Mouse (Mus musculus): ENCODE data around the gene Vsir. TPM values are rescaled to one million over a fixed set of nuclear protein-coding genes. Genes with fewer than 3 reads are reported as not detected.

Gene Vsir
- polyA plus RNA-seq, 1 experiment from 2014 or later: 10.3 TPM

- no peak overlapping the region; the same call in 1 of the 2 replicates for H3K27ac ChIP-seq (ENCODE audit: low read length)
- no peak overlapping the region for H3K4me3 ChIP-seq (ENCODE audit: low read length)
- H3K9me3 ChIP-seq (ENCODE audit: control insufficient read depth, low read length): no peaks in the 10 kb centered on the region
- H3K9ac ChIP-seq (ENCODE audit: low read depth, low read length): 0 out of 2 replicates have a peak overlapping the region, but pooled peaks have one; percentile 10
- ATAC-seq: no peak
- WGBS: 48% methylated on average over 6 of the region's 6 CpGs
- no peak overlapping the region for H3K4me2 ChIP-seq (ENCODE audit: low read depth, low read length)
- peaks cover 7% of the 10 kb centered on the region for H3K4me1 ChIP-seq (ENCODE audit: control insufficient read depth, insufficient read depth, low read length)
- H3K27me3 ChIP-seq (replicated peaks; ENCODE audit: control insufficient read depth, insufficient read depth, low read length): no peaks in the 10 kb centered on the region
- 0 out of 2 replicates have a peak, but pooled peaks cover 2% of the 10 kb centered on the region for H3K36me3 ChIP-seq (ENCODE audit: control insufficient read depth, insufficient read depth, low read length)
Observed at GRCm38 (mm10) chr10:60373543-60373936, 26.9 kb downstream of the Vsir start.

GRCm38 (mm10) chr10:60373937-60374578 lies 27.4 kb downstream of the Vsir start:
- WGBS: 58% methylated on average over 8 of the region's 8 CpGs

GRCm38 (mm10) chr10:60376704-60377103 lies 30.1 kb downstream of the Vsir start:
- ATAC-seq: no peak
- Histone ChIP-seq H3K27ac (ENCODE audit: low read length) (no peak overlapping the region), H3K9ac (ENCODE audit: low read depth, low read length) (no peak overlapping the region), H3K4me3 (ENCODE audit: low read length) (no peak overlapping the region), H3K4me2 (ENCODE audit: low read depth, low read length) (no peak overlapping the region), H3K36me3 (ENCODE audit: control insufficient read depth, insufficient read depth, low read length) (0 out of 2 replicates have a peak, but pooled peaks cover 2% of the 10 kb centered on the region), H3K4me1 (ENCODE audit: control insufficient read depth, insufficient read depth, low read length) (peaks cover 7% of the 10 kb centered on the region), H3K9me3 (ENCODE audit: control insufficient read depth, low read length) (no peaks in the 10 kb centered on the region), H3K27me3 (replicated peaks; ENCODE audit: control insufficient read depth, insufficient read depth, low read length) (no peaks in the 10 kb centered on the region)
- 88% methylated on average over 16 of the region's 16 CpGs for WGBS

More at GRCm38 (mm10) chr10:60373937-60374578, 27.4 kb downstream of the Vsir start:
- Histone ChIP-seq H3K4me2 (ENCODE audit: low read depth, low read length) (no peak overlapping the region), H3K9ac (ENCODE audit: low read depth, low read length) (0 out of 2 replicates have a peak overlapping the region, but pooled peaks have one; percentile 10), H3K4me3 (ENCODE audit: low read length) (no peak overlapping the region), H3K9me3 (ENCODE audit: control insufficient read depth, low read length) (no peaks in the 10 kb centered on the region), H3K27ac (ENCODE audit: low read length) (no peak overlapping the region; the same call in 1 of the 2 replicates), H3K36me3 (ENCODE audit: control insufficient read depth, insufficient read depth, low read length) (0 out of 2 replicates have a peak, but pooled peaks cover 2% of the 10 kb centered on the region), H3K27me3 (replicated peaks; ENCODE audit: control insufficient read depth, insufficient read depth, low read length) (no peaks in the 10 kb centered on the region), H3K4me1 (ENCODE audit: control insufficient read depth, insufficient read depth, low read length) (peaks cover 7% of the 10 kb centered on the region)
- ATAC-seq: peak; percentile 71

- H3K36me3 ChIP-seq (ENCODE audit: control insufficient read depth, insufficient read depth, low read length): no peaks in the 10 kb centered on the region
- WGBS: 72% methylated on average over 9 of the region's 9 CpGs
- no peaks in the 10 kb centered on the region for H3K4me1 ChIP-seq (ENCODE audit: control insufficient read depth, insufficient read depth, low read length)
- H3K4me3 ChIP-seq (ENCODE audit: low read length): no peak overlapping the region
- H3K9ac ChIP-seq (ENCODE audit: low read depth, low read length): no peak overlapping the region
- no peaks in the 10 kb centered on the region for H3K27me3 ChIP-seq (replicated peaks; ENCODE audit: control insufficient read depth, insufficient read depth, low read length)
- no peaks in the 10 kb centered on the region for H3K9me3 ChIP-seq (ENCODE audit: control insufficient read depth, low read length)
- ATAC-seq: no peak
- no peak overlapping the region for H3K4me2 ChIP-seq (ENCODE audit: low read depth, low read length)
- H3K27ac ChIP-seq (ENCODE audit: low read length): peak overlapping the region; percentile 54
Observed at GRCm38 (mm10) chr10:60379419-60379957, 32.8 kb downstream of the Vsir start.

- H3K27me3 ChIP-seq (replicated peaks; ENCODE audit: control insufficient read depth, insufficient read depth, low read length): no peaks in the 10 kb centered on the region
- H3K27ac ChIP-seq (ENCODE audit: low read length): peak overlapping the region; percentile 54; the same call in 1 of the 2 replicates
- H3K4me1 ChIP-seq (ENCODE audit: control insufficient read depth, insufficient read depth, low read length): no peaks in the 10 kb centered on the region
- no peaks in the 10 kb centered on the region for H3K9me3 ChIP-seq (ENCODE audit: control insufficient read depth, low read length)
- H3K4me3 ChIP-seq (ENCODE audit: low read length): no peak overlapping the region
- H3K9ac ChIP-seq (ENCODE audit: low read depth, low read length): no peak overlapping the region
- WGBS: 66% methylated on average over 3 of the region's 3 CpGs
- H3K36me3 ChIP-seq (ENCODE audit: control insufficient read depth, insufficient read depth, low read length): no peaks in the 10 kb centered on the region
- no peak for ATAC-seq
- H3K4me2 ChIP-seq (ENCODE audit: low read depth, low read length): no peak overlapping the region
Observed at GRCm38 (mm10) chr10:60380229-60380628, 33.6 kb downstream of the Vsir start.

GRCm38 (mm10) chr10:60381142-60381925 lies 34.7 kb downstream of the Vsir start:
- no peak for ATAC-seq
- Histone ChIP-seq H3K27me3 (replicated peaks; ENCODE audit: control insufficient read depth, insufficient read depth, low read length) (no peaks in the 10 kb centered on the region), H3K9ac (ENCODE audit: low read depth, low read length) (no peak overlapping the region), H3K4me2 (ENCODE audit: low read depth, low read length) (no peak overlapping the region), H3K9me3 (ENCODE audit: control insufficient read depth, low read length) (no peaks in the 10 kb centered on the region), H3K4me3 (ENCODE audit: low read length) (no peak overlapping the region), H3K4me1 (ENCODE audit: control insufficient read depth, insufficient read depth, low read length) (no peaks in the 10 kb centered on the region), H3K27ac (ENCODE audit: low read length) (no peak overlapping the region), H3K36me3 (ENCODE audit: control insufficient read depth, insufficient read depth, low read length) (no peaks in the 10 kb centered on the region)
- WGBS: 83% methylated on average over 10 of the region's 10 CpGs

GRCm38 (mm10) chr10:60388332-60388731 lies 41.7 kb downstream of the Vsir start:
- Histone ChIP-seq H3K4me3 (ENCODE audit: low read length) (no peak overlapping the region), H3K9ac (ENCODE audit: low read depth, low read length) (no peak overlapping the region), H3K4me1 (ENCODE audit: control insufficient read depth, insufficient read depth, low read length) (peaks cover 10% of the 10 kb centered on the region; the same call in 1 of the 2 replicates), H3K36me3 (ENCODE audit: control insufficient read depth, insufficient read depth, low read length) (no peaks in the 10 kb centered on the region), H3K27ac (ENCODE audit: low read length) (peak overlapping the region; percentile 45; the same call in 1 of the 2 replicates), H3K4me2 (ENCODE audit: low read depth, low read length) (no peak overlapping the region), H3K27me3 (replicated peaks; ENCODE audit: control insufficient read depth, insufficient read depth, low read length) (no peaks in the 10 kb centered on the region), H3K9me3 (ENCODE audit: control insufficient read depth, low read length) (no peaks in the 10 kb centered on the region)
- ATAC-seq: no peak
- WGBS: 72% methylated on average over 2 of the region's 2 CpGs

- ATAC-seq: no peak
- no peaks in the 10 kb centered on the region for H3K27me3 ChIP-seq (replicated peaks; ENCODE audit: control insufficient read depth, insufficient read depth, low read length)
- no peak overlapping the region for H3K4me2 ChIP-seq (ENCODE audit: low read depth, low read length)
- no peak overlapping the region for H3K27ac ChIP-seq (ENCODE audit: low read length)
- no peaks in the 10 kb centered on the region for H3K36me3 ChIP-seq (ENCODE audit: control insufficient read depth, insufficient read depth, low read length)
- H3K9ac ChIP-seq (ENCODE audit: low read depth, low read length): no peak overlapping the region
- no peak overlapping the region for H3K4me3 ChIP-seq (ENCODE audit: low read length)
- H3K4me1 ChIP-seq (ENCODE audit: control insufficient read depth, insufficient read depth, low read length): peaks cover 10% of the 10 kb centered on the region; the same call in 1 of the 2 replicates
- H3K9me3 ChIP-seq (ENCODE audit: control insufficient read depth, low read length): no peaks in the 10 kb centered on the region
- 20% methylated on average over 9 of the region's 9 CpGs for WGBS
Observed at GRCm38 (mm10) chr10:60389447-60389865, 42.8 kb downstream of the Vsir start.

- Histone ChIP-seq H3K27ac (ENCODE audit: low read length) (no peak overlapping the region), H3K9me3 (ENCODE audit: control insufficient read depth, low read length) (no peaks in the 10 kb centered on the region), H3K4me2 (ENCODE audit: low read depth, low read length) (no peak overlapping the region), H3K27me3 (replicated peaks; ENCODE audit: control insufficient read depth, insufficient read depth, low read length) (no peaks in the 10 kb centered on the region), H3K4me1 (ENCODE audit: control insufficient read depth, insufficient read depth, low read length) (peaks cover 10% of the 10 kb centered on the region; the same call in 1 of the 2 replicates), H3K9ac (ENCODE audit: low read depth, low read length) (no peak overlapping the region), H3K36me3 (ENCODE audit: control insufficient read depth, insufficient read depth, low read length) (no peaks in the 10 kb centered on the region), H3K4me3 (ENCODE audit: low read length) (no peak overlapping the region)
- no peak for ATAC-seq
- 48% methylated on average over 6 of the region's 6 CpGs for WGBS
Observed at GRCm38 (mm10) chr10:60390177-60390903, 43.7 kb downstream of the Vsir start.

Measured in intestine, embryonic 16.5 days (tissue).